Mouse (Mus musculus): ENCODE measurements around the gene Mxi1.

Mxi1 gene

GRCm38 (mm10) chr19:53397451-53398233, 87.3 kb downstream of the Mxi1 start:
- no peak for DNase-seq (ENCODE audit: low spot score in 2 of 2)

GRCm38 (mm10) chr19:53399213-53399612, 88.9 kb downstream of the Mxi1 start:
- DNase-seq (ENCODE audit: low spot score in 2 of 2), result no peak

- DNase-seq (ENCODE audit: low spot score in 2 of 2), result no peak
These were observed 90.2 kb downstream of the Mxi1 start for GRCm38 (mm10) chr19:53400332-53401110.

GRCm38 (mm10) chr19:53402741-53403432, 92.6 kb downstream of the Mxi1 start:
- DNase-seq (ENCODE audit: low spot score in 2 of 2), result no peak

GRCm38 (mm10) chr19:53404219-53404836, 94.0 kb downstream of the Mxi1 start:
- DNase-seq (ENCODE audit: low spot score in 2 of 2), result no peak

GRCm38 (mm10) chr19:53404837-53405356, 94.6 kb downstream of the Mxi1 start:
- no peak for DNase-seq (ENCODE audit: low spot score in 2 of 2)

GRCm38 (mm10) chr19:53405810-53406209, 95.5 kb downstream of the Mxi1 start:
- DNase-seq (ENCODE audit: low spot score in 2 of 2), result no peak

- no peak for DNase-seq (ENCODE audit: low spot score in 2 of 2)
These were observed 97.0 kb downstream of the Mxi1 start for GRCm38 (mm10) chr19:53407350-53407749.

- no peak for DNase-seq (ENCODE audit: low spot score in 2 of 2)
These were observed 98.1 kb downstream of the Mxi1 start for GRCm38 (mm10) chr19:53408398-53408797.

GRCm38 (mm10) chr19:53409663-53410307, 99.5 kb downstream of the Mxi1 start:
- DNase-seq (ENCODE audit: low spot score in 2 of 2), result no peak

GRCm38 (mm10) chr19:53412149-53412848, 102.0 kb downstream of the Mxi1 start:
- DNase-seq (ENCODE audit: low spot score in 2 of 2), result no peak

GRCm38 (mm10) chr19:53413617-53414380, 103.5 kb downstream of the Mxi1 start:
- DNase-seq (ENCODE audit: low spot score in 2 of 2), result no peak

GRCm38 (mm10) chr19:53414650-53415049, 104.3 kb downstream of the Mxi1 start:
- DNase-seq (ENCODE audit: low spot score in 2 of 2), result no peak

GRCm38 (mm10) chr19:53415198-53415597, 104.9 kb downstream of the Mxi1 start:
- DNase-seq (ENCODE audit: low spot score in 2 of 2), result no peak

GRCm38 (mm10) chr19:53419834-53420233, 109.5 kb downstream of the Mxi1 start:
- DNase-seq (ENCODE audit: low spot score in 2 of 2), result peak in 1 of 2 experiments; percentile 77

- peak; percentile 54 to 77 for DNase-seq (ENCODE audit: low spot score in 2 of 2)
These were observed 110.7 kb downstream of the Mxi1 start for GRCm38 (mm10) chr19:53420924-53421582.

GRCm38 (mm10) chr19:53421583-53422188, 111.4 kb downstream of the Mxi1 start:
- no peak for DNase-seq (ENCODE audit: low spot score in 2 of 2)

All from spleen, postnatal 10 days (tissue).